Mouse (Mus musculus): ENCODE data around the gene Glg1. TPM values are rescaled to one million over a fixed set of nuclear protein-coding genes. Genes with fewer than 3 reads are reported as not detected.
"Not testable (repeated sequence)": the region's sequence is repeated elsewhere in the genome, so short reads cannot be mapped to it uniquely, and the experiment has no call there.

Gene Glg1
- polyA plus RNA-seq, 1 experiment from 2014 or later: 66.5 TPM

DNA sequence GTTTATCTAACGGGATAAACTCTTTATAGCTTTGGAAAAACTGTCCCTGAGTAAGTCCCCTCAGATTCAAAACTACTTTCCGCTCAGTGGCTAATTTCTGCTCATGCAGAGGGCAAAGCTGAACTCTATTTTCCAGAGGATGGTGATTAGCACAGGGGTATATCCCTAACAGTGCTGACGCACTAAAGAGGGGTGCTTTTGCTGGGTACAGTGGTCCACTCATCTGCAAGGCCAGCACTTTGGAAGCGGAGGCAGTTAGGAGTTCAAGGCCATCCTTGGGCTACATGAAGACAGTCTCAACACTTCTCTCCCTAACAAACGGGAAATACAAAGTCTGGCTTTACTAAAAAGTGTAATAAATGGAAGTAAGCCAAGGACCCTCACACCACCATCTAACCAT is 45.6 kb downstream of the Glg1 start:
- Histone ChIP-seq H3K4me3 (ENCODE audit: inconsistent target) (no peak overlapping the region), H3K27ac (no peak overlapping the region), H3K36me3 (ENCODE audit: inconsistent target) (no peaks in the 10 kb centered on the region), H3K79me2 (ENCODE audit: inconsistent target) (peaks cover 100% of the 10 kb centered on the region)
- WGBS (ENCODE audit: missing documents): 98% methylated on average over 5 of the region's 5 CpGs

DNA sequence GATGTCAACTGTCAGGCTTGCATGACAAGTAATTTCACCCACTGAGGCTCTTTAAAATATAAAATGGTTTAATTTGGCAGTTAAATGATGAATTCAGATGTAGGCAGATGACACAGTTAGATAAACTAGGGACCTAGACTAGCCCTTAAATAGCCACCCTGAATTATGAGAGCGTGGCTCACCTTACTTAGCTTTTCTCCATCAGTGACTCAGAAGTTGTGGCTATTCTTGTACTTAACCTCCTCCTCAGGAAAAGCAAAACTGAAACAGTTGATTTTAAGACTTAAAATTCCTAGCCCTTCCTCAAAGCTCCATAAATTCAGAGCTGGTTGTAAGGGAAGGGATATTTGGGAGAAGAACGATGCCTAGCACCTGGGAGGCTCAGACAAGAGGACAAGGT is 47.8 kb downstream of the Glg1 start:
- H3K36me3 ChIP-seq (ENCODE audit: inconsistent target): no peaks in the 10 kb centered on the region
- H3K79me2 ChIP-seq (ENCODE audit: inconsistent target): peaks cover 100% of the 10 kb centered on the region
- no peak overlapping the region for H3K27ac ChIP-seq
- 96% methylated on average over 2 of the region's 2 CpGs for WGBS (ENCODE audit: missing documents)
- H3K4me3 ChIP-seq (ENCODE audit: inconsistent target): no peak overlapping the region

DNA sequence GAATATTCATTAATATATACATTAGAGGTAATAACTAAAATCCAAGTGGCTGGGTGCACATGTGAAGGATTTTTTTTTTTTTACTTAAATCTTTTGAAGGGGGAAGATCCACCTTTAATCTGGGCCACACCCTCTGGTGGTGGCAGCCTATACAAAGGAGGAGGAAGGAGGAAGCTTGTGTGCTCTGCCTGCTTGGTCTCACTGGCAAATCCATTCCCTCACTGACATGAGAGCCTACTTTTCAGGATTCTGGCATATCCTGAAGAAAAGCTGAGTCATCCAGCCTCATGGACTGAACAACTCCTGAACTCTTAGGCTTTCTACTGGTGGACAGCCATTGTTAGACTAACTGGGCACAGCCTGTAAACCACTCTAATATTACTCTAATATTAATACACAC is 49.1 kb downstream of the Glg1 start:
- Histone ChIP-seq H3K4me3 (ENCODE audit: inconsistent target) (no peak overlapping the region), H3K27ac (no peak overlapping the region), H3K79me2 (ENCODE audit: inconsistent target) (peaks cover 100% of the 10 kb centered on the region), H3K36me3 (ENCODE audit: inconsistent target) (no peaks in the 10 kb centered on the region)

DNA sequence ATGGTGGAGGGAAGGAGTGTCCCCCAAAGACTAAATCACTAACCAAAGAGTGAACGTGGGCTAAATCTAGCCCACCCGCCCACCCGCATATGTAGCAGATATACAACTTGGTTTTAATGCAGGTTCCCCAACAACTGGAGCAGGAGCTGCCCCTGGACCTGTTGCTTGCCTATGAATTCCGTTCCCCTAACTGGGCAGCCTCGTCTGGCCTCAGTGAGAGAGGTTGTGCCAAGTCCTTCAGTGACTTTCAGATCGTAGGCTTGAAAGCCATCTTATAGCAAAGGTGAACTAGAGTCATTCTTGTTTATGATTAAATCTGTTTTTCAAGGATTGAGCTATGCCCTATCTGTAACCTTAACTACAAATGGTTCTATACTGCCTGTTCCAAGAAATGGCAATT is 52.7 kb downstream of the Glg1 start:
- no peaks in the 10 kb centered on the region for H3K36me3 ChIP-seq (ENCODE audit: inconsistent target)
- 97% methylated on average over 6 of the region's 6 CpGs for WGBS (ENCODE audit: missing documents)
- no peak overlapping the region for H3K4me3 ChIP-seq (ENCODE audit: inconsistent target)
- H3K27ac ChIP-seq: no peak overlapping the region
- H3K79me2 ChIP-seq (ENCODE audit: inconsistent target): peaks cover 100% of the 10 kb centered on the region

DNA sequence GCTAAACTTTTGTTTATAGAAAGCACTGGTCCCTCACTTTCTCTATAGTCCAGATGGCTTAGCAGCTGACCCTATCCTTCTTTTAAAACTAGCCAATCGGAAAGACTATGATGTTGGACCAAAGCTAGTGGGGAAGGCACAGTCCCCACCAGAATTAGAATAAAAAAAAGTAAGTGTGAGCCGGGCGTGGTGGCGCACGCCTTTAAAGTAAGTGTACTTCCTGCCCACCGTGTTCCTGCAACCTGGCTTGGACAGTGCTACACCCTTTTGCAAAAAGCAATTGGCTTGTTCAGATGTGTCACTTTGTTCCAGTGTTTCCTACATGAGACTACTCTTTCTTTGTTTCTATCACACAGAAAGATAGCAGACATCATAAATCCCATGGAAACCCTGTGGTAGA is 54.0 kb downstream of the Glg1 start:
- peaks cover 96% of the 10 kb centered on the region for H3K79me2 ChIP-seq (ENCODE audit: inconsistent target)
- no peak overlapping the region for H3K27ac ChIP-seq

DNA sequence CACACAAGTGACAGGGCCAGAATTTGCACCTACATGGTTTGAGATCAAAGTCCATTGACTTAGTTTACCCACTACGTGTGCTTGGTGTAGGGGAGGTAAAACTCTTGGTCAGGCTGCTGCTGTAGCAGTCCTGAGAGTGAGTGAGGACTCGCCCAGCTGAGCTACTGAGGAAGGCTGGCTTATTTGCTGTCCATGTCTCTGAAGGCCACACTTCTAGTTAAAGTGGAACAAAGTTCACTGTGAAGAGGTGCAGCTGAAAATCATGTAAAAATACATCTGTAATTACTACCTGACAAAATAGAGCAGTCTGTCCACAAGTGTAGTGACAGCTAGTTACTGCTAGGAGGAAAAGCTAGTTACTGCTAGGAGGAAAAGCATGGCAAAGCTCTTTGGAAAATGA is 55.7 kb downstream of the Glg1 start:
- no peak overlapping the region for H3K4me3 ChIP-seq (ENCODE audit: inconsistent target)
- H3K79me2 ChIP-seq (ENCODE audit: inconsistent target): peaks cover 79% of the 10 kb centered on the region
- WGBS (ENCODE audit: missing documents): 86% methylated on average over 2 of the region's 2 CpGs
- H3K27ac ChIP-seq: no peak overlapping the region
- H3K36me3 ChIP-seq (ENCODE audit: inconsistent target): 0 out of 2 replicates have a peak, but pooled peaks cover 4% of the 10 kb centered on the region

More for the DNA sequence above, 54.0 kb downstream of the Glg1 start:
- WGBS (ENCODE audit: missing documents): 56% methylated on average over 6 of the region's 6 CpGs
- H3K36me3 ChIP-seq (ENCODE audit: inconsistent target): no peaks in the 10 kb centered on the region
- H3K4me3 ChIP-seq (ENCODE audit: inconsistent target): no peak overlapping the region

DNA sequence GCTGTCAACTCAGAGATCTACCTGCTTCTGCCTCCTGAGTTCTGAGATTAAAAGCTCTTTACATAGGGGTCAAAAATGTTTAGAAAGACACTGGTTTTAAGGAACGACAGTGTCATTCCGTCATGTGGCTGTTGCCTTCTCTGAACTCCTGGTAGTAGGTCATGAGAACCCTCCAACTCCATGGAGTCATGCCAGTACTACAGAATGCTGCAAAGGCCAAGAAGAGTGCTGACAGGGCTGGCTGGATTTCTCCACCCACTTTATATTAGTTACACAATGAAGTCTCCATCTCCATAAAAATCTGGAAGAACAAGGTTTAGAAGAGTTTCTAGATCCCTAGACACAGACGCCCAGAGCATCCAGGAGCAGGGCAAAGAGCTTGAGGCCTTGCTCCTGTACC is 61.0 kb downstream of the Glg1 start:
- 96% methylated on average over 3 of the region's 3 CpGs for WGBS (ENCODE audit: missing documents)
- Histone ChIP-seq H3K4me3 (ENCODE audit: inconsistent target) (no peak overlapping the region), H3K79me2 (ENCODE audit: inconsistent target) (peaks cover 25% of the 10 kb centered on the region), H3K36me3 (ENCODE audit: inconsistent target) (peaks cover 43% of the 10 kb centered on the region), H3K27ac (no peak overlapping the region)

DNA sequence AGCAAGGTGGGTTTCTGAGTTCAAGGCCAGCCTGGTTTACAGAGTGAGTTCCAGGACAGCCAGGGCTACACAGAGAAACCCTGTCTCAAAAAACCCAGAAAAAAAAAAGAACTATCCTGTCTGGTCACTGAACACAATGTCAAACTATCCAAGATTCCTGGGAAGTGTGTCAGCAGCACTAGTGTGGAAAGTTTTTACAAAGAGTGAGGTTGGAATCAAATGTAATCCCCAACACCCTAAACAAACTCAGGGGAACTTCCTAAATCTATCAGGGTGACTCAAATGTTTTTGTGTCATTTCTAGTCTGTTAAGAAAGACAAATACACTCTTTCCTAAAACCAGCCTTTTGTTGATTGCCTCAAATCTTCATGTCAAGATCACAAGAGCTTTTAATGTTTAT is 62.8 kb downstream of the Glg1 start:
- no peak overlapping the region for H3K27ac ChIP-seq
- peaks cover 49% of the 10 kb centered on the region for H3K36me3 ChIP-seq (ENCODE audit: inconsistent target)
- peaks cover 7% of the 10 kb centered on the region for H3K79me2 ChIP-seq (ENCODE audit: inconsistent target)
- H3K4me3 ChIP-seq (ENCODE audit: inconsistent target): no peak overlapping the region

DNA sequence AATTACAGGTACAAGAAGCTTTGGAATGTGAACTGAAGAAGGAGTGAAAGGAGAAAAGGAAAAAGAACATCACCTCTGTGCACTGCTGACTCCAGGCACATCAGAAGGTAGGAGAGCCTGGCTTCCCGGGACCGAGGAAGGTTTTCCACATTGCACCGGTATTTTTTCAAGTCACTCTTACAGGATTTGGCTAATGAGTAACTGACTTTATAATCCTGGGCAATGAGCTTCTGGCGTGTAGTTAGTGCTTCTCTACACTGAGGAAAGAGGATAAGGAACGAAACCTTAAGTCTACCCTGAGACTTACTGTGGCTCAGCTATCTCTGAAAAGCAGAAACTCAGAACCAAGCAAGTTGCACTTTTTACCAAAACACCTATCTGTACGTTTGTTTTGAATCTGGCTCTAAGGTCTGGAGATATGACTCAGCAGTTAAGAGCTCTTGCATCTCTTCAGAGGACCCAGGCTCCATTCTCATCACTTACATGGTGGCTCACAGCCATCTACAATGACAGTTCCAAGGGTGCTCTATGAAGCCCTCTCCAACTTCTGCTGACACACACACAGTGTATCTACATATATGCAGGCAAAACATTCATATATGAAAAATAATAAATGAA is 70.3 kb downstream of the Glg1 start:
- peaks cover 37% of the 10 kb centered on the region; the same call in 1 of the 2 replicates for H3K36me3 ChIP-seq (ENCODE audit: inconsistent target)
- H3K4me3 ChIP-seq (ENCODE audit: inconsistent target): no peak overlapping the region
- H3K27ac ChIP-seq: no peak overlapping the region
- WGBS (ENCODE audit: missing documents): 89% methylated on average over 6 of the region's 6 CpGs
- H3K79me2 ChIP-seq (ENCODE audit: inconsistent target): no peaks in the 10 kb centered on the region

DNA sequence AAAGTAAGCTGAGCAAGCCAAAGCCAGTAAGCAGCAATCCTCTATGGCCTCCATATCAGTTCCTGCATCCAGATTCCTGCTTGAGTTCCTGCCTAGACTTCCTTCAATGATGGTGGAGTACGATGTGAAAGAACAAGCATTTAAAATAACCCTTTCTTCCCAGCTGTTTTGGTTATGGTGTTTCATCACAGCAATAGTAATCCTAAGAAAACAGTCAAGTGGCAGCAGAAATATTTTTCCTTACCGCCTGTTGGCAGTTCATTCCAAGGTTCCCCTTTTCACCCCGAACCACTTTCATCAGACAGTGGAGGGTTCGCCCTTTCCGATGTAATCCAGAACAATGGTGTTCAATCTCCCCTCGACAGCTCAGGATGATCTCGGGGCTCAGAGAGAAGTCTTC is 71.5 kb downstream of the Glg1 start:
- peaks cover 35% of the 10 kb centered on the region; the same call in 1 of the 2 replicates for H3K36me3 ChIP-seq (ENCODE audit: inconsistent target)
- no peaks in the 10 kb centered on the region for H3K79me2 ChIP-seq (ENCODE audit: inconsistent target)
- no peak overlapping the region for H3K4me3 ChIP-seq (ENCODE audit: inconsistent target)
- no peak overlapping the region for H3K27ac ChIP-seq
- 91% methylated on average over 7 of the region's 7 CpGs for WGBS (ENCODE audit: missing documents)

DNA sequence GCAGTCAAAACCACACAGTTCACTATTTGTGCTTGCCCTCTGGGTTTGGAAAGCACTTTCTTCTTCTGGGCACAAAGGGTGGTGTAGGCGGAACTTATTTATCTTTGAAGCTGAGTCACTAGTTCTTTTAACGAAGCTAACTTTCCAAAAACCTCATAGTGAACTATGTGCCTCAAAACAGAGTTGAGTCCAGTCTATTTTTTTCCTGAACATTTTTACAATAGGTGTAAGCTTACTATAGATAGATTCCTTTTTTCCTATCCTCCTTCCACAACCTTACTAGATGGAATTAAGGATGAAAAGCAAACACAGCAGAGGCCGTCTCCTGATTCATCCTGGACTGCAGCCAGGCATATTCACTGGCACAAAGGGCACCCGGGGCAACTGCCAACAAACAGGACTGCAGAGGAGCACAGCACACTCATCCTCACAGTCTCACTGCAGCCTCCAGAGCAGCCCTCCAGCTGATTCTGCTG is 73.5 kb downstream of the Glg1 start:
- WGBS (ENCODE audit: missing documents): 89% methylated on average over 4 of the region's 4 CpGs
- no peaks in the 10 kb centered on the region for H3K79me2 ChIP-seq (ENCODE audit: inconsistent target)
- H3K4me3 ChIP-seq (ENCODE audit: inconsistent target): no peak overlapping the region
- H3K36me3 ChIP-seq (ENCODE audit: inconsistent target): peaks cover 33% of the 10 kb centered on the region; the same call in 1 of the 2 replicates
- H3K27ac ChIP-seq: no peak overlapping the region

DNA sequence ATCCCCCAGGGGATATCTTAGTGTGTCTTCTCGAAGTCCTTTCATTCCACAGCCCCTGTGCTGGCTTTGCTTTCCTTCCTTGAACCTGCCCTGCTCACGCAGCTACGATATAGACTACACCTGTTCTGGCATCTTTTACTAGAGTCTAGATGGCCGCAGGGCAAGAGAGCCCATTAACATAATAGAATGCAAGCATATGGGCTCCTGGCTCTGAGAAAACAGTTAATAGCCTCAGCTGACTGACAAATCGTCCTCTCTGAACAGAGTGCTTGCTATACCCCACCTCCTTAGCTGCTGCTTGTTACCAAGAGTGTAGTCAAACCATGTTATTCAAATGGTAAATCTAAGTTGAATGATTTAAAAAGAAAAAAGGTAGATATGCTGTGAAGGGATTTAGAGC is 87.4 kb downstream of the Glg1 start:
- peaks cover 84% of the 10 kb centered on the region for H3K36me3 ChIP-seq (ENCODE audit: inconsistent target)
- WGBS (ENCODE audit: missing documents): 88% methylated on average over 5 of the region's 5 CpGs
- no peak overlapping the region for H3K27ac ChIP-seq

DNA sequence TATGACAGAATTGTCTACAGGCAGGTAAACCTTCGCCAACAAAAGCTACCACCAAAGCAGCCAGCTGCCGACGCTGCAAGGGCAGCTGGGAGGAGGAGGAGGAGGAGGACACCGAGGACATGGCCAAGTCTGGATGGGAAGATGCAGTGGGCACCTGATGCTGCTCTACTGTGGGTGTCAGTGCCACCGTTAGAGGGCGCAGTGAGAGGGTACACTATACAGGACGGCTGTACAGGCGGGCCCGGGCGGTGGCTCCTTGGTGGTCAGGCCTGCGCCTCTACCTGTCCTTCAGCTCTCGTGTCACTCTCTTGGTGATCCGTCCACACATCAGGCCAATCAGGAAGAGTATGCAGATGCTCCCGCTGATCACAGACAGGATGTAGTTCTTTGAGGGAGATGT is 101.4 kb downstream of the Glg1 start:
- Histone ChIP-seq H3K36me3 (ENCODE audit: inconsistent target) (peaks cover 77% of the 10 kb centered on the region), H3K4me3 (ENCODE audit: inconsistent target) (no peak overlapping the region), H3K79me2 (ENCODE audit: inconsistent target) (no peaks in the 10 kb centered on the region), H3K27ac (no peak overlapping the region)
- WGBS (ENCODE audit: missing documents): 77% methylated on average over 14 of the region's 14 CpGs

More for the DNA sequence above, 87.4 kb downstream of the Glg1 start:
- Histone ChIP-seq H3K79me2 (ENCODE audit: inconsistent target) (no peaks in the 10 kb centered on the region), H3K4me3 (ENCODE audit: inconsistent target) (no peak overlapping the region)

DNA sequence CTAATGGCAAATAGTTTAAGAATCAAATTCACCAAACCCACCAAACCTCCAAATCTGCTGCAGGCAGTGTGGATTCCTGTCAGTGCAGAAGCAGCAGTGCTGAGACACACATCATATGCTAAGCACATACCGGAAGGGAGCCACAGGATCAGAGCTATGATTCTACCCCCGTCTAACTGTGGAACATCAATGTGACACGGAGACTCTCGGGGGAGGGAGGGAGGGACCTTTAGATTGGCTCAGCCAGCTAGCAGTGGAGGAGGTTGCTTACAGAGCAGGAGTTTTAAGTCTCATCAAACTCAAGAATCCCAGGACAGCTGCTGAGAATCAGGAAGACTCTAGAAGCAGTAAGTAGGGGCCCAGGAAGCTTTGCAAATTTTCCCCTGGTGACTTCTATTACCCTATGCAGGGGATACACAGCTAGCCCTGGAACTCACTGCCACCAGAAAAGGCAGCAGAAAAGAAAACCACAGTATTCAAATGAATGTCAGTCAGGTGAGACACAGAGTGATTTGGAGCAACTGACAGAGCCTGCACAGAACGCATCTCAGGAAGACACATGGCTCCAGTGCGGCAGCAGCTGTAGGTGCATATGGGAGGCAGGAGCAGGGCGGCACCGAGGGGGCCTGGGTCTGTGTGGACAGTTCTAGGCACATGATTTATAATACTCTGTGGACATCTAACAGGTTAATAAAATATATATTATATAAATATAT is 103.1 kb downstream of the Glg1 start:
- no peaks in the 10 kb centered on the region for H3K79me2 ChIP-seq (ENCODE audit: inconsistent target)
- H3K27ac ChIP-seq: no peak overlapping the region
- peaks cover 60% of the 10 kb centered on the region for H3K36me3 ChIP-seq (ENCODE audit: inconsistent target)
- H3K4me3 ChIP-seq (ENCODE audit: inconsistent target): no peak overlapping the region
- WGBS (ENCODE audit: missing documents): 95% methylated on average over 6 of the region's 8 CpGs

DNA sequence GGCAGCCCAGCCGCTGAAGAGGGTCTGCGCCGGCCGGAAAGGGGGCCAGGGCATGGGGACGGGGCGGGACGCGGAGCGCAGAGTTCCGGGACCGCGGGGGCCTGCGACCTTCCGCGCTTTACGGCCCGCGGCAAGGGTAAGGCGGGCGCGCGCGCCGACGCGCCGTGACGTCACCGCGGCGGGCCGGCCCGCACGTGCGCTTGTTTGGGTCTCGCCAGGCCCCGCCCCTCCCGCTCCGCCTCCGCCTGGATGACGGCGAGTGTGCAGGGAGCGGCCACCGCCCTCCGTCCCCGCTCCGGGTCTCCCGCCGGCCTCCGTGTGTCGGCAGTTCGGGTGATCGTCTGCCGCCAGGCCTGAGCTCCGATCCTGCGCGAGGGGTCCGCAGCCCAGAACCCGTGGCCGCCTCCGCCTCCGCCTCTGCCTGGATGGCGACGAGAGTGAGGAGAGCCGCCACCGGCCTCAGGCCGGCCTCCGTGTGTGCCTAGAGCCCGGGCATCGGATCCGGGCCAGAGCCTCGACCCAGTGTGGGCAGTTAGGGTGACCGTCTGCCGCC is 113.5 kb downstream of the Glg1 start:
- Histone ChIP-seq H3K4me3 (ENCODE audit: inconsistent target) (peak overlapping the region; percentile 12; the same call in 1 of the 2 replicates), H3K79me2 (ENCODE audit: inconsistent target) (peaks cover 43% of the 10 kb centered on the region; the same call in 1 of the 2 replicates)
- WGBS (ENCODE audit: missing documents): under 1% methylated on average over 59 of the region's 74 CpGs
- not testable (repeated sequence) for H3K27ac ChIP-seq; H3K36me3 ChIP-seq (ENCODE audit: inconsistent target)
